Mouse (Mus musculus) gastrocnemius, adult 18-20 months (tissue): Measurements from ENCODE around the gene Serpina3f. TPM values are rescaled to one million over a fixed set of nuclear protein-coding genes. Genes with fewer than 3 reads are reported as not detected.

Experiments used
- DNase-seq: peaks from one replicate; pipeline ENCODE4 v3.0.0; 2021; ENCODE audit warnings: low spot score
- total RNA-seq, 2 experiments: library from RNA; stranded (reverse); gene quantifications; 2 replicates each; pipeline ENCODE4 v1.2.3; 2021

The Serpina3f gene
- total RNA-seq, 2 experiments from 2014 or later = not detected

DNA sequence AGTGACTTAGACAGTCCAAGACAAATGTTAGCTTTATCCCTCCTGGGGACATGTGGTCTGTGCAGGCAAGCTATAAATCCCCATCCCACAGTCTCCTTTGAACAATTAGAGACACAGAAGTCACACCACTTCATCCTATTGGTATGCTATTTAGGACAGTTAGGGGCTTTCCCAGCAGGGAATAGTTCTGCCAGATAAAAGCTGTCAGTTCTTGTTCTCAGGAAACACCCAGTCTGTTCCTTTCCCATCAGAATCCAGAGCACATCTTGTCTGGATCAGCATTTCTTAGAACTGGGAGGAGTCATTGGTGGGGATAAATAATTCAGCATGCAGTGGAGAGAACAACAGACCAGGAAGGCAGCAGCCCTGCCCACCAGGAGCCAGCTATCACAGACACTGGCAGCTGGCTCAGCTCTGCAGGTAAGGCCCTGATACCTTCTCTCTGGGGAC lies 33.2 kb downstream of the Serpina3f start:
- DNase-seq = no peak

DNA sequence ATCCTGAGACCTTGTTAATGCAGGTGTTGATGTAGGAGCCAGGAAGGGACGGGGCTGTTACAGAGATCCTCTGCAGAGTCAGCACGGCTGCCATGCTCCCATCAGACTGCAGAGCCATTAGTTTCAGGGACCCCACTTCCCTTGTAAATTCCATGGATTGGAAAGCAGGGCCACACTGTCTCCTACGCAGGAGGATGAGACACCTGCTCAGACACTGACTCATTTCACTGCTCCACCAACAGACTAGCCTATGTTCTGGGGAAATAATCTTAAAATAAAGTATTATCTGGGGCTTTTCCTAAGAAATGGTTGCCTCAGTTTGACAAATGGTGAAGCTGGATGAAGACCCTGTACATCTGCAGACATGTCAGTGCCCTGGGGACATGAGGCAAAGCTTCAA lies 33.9 kb downstream of the Serpina3f start:
- no peak for DNase-seq

DNA sequence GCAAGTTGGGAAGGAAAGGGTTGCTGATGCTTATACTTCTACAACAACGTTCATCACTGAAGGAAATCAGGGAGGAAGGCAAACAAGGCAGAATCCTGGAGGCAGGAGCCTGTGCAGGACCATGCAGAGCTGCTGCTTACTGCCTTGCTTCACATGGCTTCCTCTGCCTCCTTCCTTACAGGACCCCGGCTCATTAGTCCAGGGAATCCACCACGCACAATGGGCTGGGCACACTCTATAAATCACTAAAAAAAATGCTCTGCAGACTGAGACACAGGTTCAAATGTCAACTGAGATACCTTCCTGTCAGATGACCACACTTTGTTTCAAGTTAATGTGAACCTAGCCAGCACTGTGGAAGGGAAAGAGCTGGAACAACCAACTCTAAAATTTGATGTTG lies 46.7 kb downstream of the Serpina3f start:
- no peak for DNase-seq

DNA sequence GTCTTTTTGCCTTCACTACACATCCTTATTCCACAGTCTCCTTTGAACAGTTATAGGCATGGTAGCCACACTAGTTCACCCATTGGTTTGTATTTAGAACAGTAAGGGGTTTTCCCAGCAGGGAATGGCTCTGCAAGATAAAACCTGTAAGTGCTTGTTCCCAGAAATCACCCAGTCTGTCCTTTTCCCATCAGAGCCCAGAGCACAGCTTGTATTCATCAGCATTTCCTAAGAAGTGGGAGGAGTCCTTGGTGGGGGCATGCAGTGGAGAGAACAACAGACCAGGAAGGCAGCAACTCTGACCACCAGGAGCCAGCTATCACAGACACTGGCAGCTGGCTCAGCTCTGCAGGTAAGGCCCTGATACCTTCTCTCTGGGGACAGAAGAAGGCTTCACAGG lies 48.5 kb downstream of the Serpina3f start, which contains the start of gene Serpina3i:
TSS of gene Serpina3i (plus strand) at position 260 of the 400 bp plus-strand sequence.
- no peak for DNase-seq

DNA sequence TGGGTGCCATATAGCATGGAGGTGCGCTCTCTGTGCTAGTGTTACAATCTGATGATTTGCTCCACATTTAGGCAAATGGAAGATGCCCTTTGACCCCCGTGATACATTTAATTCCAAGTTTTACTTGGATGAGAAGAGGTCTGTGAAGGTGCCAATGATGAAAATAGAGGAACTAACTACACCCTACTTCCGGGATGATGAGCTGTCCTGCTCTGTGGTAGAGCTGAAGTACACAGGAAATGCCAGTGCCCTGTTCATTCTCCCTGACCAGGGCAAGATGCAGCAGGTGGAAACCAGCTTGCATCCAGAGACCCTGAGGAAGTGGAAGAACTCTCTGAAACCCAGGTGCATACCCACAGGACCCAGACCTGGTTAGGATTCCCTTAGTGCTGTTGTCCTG lies 52.0 kb downstream of the Serpina3f start:
- DNase-seq = no peak

Other genes with a start within 250 kb of the Serpina3f start
- not detected for gene Serpina11, start 224.6 kb upstream of the Serpina3f start, total RNA-seq
- not detected for gene Serpina9, start 200.8 kb upstream of the Serpina3f start, total RNA-seq
- gene Serpina12, start 170.1 kb upstream of the Serpina3f start, total RNA-seq = not detected
- not detected for gene Serpina5, start 113.4 kb upstream of the Serpina3f start, total RNA-seq
- gene Serpina3a, start 101.8 kb upstream of the Serpina3f start, total RNA-seq = not detected
- not detected for gene Serpina3b, start 86.5 kb upstream of the Serpina3f start, total RNA-seq
- gene Serpina3c, start 60.7 kb upstream of the Serpina3f start, total RNA-seq = 1 to 10 TPM; 1.5 to 1.8 TPM
- gene Serpina3g, start 21.7 kb downstream of the Serpina3f start, total RNA-seq = under 1 TPM in 1 of 2 experiments, not detected in 1; 0.39 TPM
- not detected for gene Serpina3i, start 48.6 kb downstream of the Serpina3f start, total RNA-seq
- gene Serpina3j, start 100.0 kb downstream of the Serpina3f start, total RNA-seq = not detected
- 1 to 10 TPM in 1 of 2 experiments, not detected in 1; 1.9 TPM for gene Serpina3k, start 123.9 kb downstream of the Serpina3f start, total RNA-seq
- under 1 TPM; 0.14 to 0.55 TPM for gene Serpina3m, start 123.9 kb downstream of the Serpina3f start, total RNA-seq
- gene Serpina3n, start 192.2 kb downstream of the Serpina3f start, total RNA-seq = 10 to 100 TPM in 1 of 2 experiments, 1 to 10 TPM in 1; 6.6 to 10.6 TPM